Mouse (Mus musculus) thymus, postnatal 10 days (tissue): ENCODE measurements at regions not wholly inside any gene's neighbourhood (a gene's known extent, or its start where the extent isn't known, plus 50 kb on each side); places are given as distances from the start of the nearest gene placed in this dataset.

Experiments
- DNase-seq, 2 experiments: peaks; one replicate each; pipeline ENCODE4 v3.0.0; 2021; ENCODE audit warnings: low spot score in 2 of 2

- DNase-seq = no peak
Measured at GRCm38 (mm10) chr16:5380626-5381025, 124.8 kb upstream of the Eef2kmt start.

- no peak for DNase-seq
Measured at GRCm38 (mm10) chr16:5377001-5377400, 121.2 kb upstream of the Eef2kmt start.

- DNase-seq = no peak
Measured at GRCm38 (mm10) chr16:5374818-5375605, 119.2 kb upstream of the Eef2kmt start.

DNA sequence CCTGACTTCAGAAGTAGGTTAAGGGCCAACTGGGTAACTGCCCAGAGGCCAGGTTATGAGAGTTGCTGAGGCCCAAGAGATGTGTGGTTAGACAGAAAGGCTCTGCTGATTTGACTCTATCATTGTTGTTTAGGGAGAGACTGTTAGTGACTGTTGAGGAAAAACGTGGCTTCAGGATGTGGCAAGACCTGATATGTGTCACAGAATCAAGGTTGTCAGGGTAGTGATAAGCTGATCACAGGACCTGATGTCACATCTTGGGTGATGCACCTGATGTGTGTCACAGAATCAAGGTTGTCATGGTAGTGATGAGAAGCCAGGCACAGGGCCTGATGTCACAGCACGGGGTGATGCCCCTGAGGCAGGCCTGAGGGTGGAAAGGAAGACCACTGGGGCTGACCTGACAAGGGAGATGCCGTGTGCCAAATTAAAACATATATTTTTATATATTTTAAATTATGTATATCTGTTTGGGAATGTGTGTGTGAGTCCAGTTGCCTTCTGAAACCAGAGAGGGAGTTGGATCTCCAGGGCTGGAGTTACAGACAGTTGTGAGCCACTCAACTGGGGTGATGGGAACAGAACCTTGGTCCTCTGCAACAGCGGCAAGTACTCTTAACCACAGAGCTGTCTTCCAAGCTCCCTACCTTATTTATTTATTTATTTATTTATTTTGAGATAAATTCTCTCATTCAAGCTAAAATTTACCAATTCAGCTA lies 115.6 kb upstream of the Eef2kmt start:
- no peak for DNase-seq

GRCm38 (mm10) chr16:5370496-5370895 lies 114.7 kb upstream of the Eef2kmt start:
- no peak for DNase-seq

DNA sequence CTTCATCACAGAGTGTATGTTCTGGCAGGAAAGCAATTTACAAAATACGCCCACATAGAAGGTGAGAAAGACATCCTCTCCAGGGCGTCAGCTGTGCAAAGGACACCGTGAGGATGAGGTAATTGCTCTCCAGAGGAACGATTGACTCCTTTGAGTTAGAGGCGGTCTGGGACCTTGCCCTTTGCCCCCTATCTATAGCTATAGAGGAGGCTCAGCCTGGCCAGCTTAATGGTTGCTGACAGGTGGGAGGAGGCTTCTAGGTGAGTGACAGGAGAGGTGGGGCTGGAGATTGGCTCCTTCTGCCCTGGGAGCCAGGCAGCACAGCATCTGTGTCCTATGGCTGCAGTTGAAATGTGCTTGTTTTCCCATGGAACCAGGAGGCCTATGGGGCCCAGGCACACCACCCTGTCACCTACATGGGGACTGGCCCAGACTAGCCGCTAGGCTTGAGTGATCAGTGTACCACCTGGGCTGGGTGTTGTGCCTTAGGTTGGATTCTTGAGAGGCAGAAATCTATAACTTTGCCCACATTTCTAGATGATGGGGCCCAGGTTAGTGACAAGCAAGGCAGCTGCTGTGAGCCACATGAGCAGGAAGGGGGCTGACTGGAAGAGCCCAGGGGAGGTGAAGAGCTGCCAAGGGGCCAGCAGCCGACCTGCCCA lies 113.2 kb upstream of the Eef2kmt start:
- no peak for DNase-seq

DNA sequence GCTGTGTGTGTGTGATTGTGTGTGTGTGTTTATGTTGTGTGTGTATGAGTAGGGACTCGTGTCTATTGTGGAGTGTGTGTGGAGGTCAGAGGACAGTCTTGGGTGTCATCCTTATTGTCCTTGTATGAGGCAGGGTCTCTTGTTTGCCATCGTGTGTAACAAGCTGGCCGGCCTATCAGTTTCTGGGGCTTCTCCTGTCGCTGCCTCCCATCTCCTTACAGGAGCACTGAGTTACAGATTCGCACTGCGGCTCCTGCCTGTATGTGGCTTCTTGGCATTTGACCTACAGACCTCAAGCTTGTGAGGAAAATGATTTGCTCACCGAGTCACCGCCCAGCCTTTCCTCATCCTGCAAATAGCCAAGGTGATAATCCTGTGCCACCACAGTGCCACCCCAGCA lies 112.6 kb upstream of the Eef2kmt start:
- DNase-seq = no peak

GRCm38 (mm10) chr16:5367581-5368119 lies 111.9 kb upstream of the Eef2kmt start:
- no peak for DNase-seq

DNA sequence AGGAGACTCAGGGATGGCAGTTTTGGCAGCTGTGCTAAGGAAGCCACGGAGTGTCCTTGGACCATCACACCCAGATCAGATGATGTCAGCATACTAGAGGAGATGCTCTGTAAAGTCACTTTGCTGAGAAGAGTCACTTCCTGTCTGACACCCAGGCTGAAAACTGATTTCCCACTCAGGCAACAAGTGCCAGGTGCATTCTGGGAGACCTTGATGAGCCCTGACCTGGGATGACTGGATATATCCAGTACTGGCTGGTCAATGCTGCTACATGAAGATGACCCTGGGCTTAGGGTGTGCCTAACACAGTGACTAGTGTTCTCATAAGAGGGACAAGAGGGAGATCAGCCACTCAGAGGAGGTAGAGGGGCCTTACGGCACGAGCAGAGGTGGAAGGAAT lies 110.2 kb upstream of the Eef2kmt start:
- DNase-seq = no peak

- DNase-seq = no peak
Measured at GRCm38 (mm10) chr16:5363007-5363570, 107.3 kb upstream of the Eef2kmt start.

GRCm38 (mm10) chr16:5359193-5359592 lies 103.4 kb upstream of the Eef2kmt start:
- DNase-seq = no peak

GRCm38 (mm10) chr16:5353881-5354280 lies 98.1 kb upstream of the Eef2kmt start:
- DNase-seq = no peak

GRCm38 (mm10) chr16:5351890-5352571 lies 96.2 kb upstream of the Eef2kmt start:
- DNase-seq = peak; percentile 28 to 54

GRCm38 (mm10) chr16:5347151-5347550 lies 91.4 kb upstream of the Eef2kmt start:
- no peak for DNase-seq

DNA sequence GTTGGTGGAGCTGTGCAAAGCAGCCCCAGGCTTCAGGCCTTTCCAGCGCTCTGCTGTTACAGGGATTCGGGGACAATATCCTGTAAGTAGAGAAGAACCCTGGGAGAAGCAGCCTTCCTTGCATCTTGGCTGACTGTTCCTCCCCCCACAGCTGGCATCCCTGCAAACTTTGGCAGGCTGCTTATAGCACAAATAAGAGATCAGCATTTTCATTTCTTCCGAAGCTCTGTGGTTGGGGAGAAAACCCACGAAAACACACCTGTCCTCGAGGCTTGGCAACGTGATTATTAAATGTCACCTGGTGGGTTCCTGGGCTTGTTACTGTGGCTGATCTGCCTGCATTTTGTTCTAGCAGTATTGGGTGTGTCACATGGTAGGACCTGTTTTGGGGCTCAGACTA lies 86.5 kb upstream of the Eef2kmt start:
- no peak for DNase-seq

DNA sequence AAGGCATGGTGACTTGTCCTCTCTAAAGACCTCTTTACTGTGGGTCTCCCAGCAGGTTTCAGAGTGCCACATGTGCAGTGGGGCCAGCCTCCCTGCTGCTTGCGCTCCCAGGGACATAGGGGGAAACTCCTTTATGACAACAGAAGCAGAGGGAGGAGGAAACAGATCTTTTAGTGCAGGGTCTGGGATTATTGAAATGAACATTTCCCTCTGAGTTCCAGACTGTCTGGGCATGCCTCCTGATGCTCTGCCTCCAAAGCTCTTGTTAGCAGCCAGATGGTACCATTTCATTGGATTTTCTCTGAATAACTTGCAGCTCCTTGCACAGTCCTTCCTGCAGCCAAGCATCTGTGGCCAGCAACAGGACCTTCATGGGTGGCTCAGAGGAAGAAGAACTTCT lies 60.5 kb upstream of the Eef2kmt start:
- no peak for DNase-seq

- no peak for DNase-seq
Measured at GRCm38 (mm10) chr16:5313261-5313660, 57.5 kb upstream of the Eef2kmt start.

DNA sequence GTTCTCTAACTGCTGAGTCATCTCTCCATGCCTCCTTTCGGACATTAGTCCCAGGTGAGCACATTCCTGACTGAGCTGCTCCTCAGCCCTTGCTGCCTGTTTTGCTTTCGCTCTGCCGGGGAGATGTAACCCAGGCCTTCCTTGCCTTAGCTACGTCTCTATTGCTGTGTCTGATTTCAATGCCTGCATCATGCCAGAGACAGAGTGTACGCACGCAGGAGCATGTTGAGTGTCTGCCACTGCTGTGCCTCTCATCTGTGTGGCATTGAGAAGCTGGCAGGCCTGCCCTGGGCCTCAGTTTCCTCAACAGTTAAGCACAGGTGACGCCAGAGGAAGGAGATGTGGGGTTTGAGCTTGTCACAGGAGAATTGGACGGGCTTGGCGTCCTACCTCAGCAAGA lies 55.7 kb upstream of the Eef2kmt start:
- no peak for DNase-seq

DNA sequence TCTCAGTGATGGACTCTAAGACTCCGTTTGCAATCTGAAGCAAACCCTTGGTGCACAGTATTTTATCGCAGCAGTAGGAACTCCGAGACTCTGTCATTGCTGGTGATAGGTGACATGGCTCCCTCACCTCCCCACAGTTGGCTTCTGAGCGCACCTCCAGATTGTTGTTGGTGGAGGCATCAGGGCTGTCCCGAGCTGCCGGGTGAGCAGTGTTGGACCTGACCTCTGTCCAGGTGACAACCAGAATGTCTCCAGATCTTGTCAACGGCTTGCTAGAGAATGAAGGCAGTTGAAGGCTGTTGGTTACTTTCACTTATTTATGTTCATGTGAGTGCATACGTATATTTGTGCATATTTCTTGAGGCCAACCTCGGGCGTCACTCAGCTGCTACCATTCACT lies 55.0 kb upstream of the Eef2kmt start:
- DNase-seq = no peak

- no peak for DNase-seq
Measured at GRCm38 (mm10) chr16:5307761-5308160, 52.0 kb upstream of the Eef2kmt start.

- no peak for DNase-seq
Measured at GRCm38 (mm10) chr16:5307249-5307605, 51.4 kb upstream of the Eef2kmt start.
